Mouse (Mus musculus): ENCODE data around the gene Cenpq.
A peak's percentile ranks its signal among the peaks of the same experiment; 100 is the strongest.

Gene Cenpq

DNA sequence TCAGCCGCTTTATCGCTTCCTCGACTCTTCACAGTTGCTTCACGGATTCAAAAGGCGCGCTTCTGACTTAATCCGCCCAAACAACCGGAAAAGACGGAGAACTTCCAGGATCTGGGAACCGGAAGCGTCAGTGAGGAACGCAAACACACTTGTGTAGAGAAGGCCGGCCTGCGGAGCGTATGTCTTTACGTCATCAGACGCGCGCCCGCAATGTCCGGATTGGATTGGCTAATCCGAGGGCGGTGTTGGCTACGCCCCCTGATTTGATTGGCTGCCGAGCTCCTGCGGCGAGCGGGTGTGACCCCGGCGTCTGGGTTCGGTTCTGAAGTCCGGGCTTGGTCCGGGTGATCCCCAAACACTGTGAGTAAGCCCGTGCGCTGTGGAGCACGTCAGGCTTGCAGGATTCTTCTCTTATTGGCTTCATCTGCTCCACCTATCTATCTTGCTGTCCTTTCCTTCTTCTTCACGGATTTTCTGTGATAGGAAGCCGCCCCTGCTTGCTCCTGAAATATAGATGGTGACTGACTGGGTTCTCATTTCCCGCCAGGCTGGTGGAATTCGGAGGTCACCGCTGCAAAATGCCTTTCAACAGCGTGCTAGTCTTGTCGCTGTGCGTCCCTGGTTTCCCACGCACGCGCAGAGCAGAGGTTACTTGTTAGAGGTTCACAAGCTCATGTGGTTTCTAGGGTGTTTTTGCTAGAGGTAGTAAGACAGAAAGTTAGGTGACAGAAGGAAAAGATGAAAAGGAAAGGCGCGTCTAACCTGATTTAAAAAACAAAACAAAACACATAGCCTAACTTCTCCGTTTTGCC, at the start of gene Cenpq, which contains the start of gene Mut:
Gene Cenpq (minus strand): TSS at position 628 of the 812 bp plus-strand sequence.
Gene Mut (plus strand): TSS at position 266 of the 812 bp plus-strand sequence.
- DNase-seq (ENCODE audit: low read depth) = peak; percentile 95

DNA sequence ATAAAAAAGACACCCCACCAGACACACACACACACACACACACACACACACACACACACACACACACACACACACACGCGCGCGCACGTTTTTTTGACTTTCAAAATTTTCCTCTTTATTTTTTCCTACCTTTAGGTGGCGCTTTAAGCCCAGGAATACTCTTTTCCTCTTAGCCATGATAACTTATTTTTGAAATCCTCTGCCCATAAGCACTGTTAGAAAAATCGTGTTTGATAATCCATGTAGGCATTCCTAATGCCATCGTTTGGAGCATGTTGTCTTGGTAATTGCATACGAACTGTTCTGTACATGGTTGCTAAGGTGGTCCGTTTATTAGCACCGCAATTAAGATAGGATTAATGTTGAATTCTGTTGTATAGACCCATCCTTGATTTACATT, 43.1 kb upstream of the Cenpq start:
- DNase-seq (ENCODE audit: low read depth) = no peak

DNA sequence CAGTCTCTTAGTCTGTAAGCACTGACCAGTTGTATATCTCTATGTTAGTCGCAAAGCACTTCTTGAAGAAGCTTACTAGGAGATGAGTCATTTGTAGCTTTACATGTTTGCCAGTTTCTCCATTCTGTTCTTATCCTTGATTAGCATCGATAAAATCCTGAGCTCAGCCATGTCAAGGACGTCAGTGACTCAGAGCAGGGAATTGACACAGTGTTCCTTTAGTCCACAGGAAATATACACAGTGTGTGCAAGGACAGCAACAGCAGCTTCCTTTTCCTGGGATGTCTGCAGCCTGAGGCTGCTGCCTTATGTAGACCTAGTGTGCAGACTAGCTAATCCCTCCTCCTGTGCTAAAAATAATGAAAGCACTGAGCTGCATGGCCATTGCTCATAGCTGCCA, 13.7 kb upstream of the Cenpq start:
- DNase-seq (ENCODE audit: low read depth) = no peak

DNA sequence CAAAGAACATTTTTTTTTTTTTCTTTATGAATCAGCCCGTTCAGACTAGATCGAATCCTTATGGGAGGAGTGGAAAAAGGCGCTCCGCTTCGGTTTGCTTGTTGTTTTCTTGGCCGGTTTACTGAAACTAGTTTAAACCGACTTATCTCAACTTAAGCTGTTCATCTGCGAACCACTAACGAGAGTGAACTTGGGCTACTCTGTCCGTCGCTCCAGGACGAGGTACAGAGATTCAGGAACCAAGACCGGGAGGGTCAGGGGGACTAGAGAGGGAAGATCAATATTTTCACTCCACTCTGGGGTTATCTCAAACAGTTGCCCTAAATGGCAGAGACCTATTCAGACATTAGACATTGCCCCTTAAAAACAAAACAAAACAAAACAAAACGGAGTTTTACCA, 862 bp downstream of the Cenpq start:
- no peak for DNase-seq (ENCODE audit: low read depth)

DNA sequence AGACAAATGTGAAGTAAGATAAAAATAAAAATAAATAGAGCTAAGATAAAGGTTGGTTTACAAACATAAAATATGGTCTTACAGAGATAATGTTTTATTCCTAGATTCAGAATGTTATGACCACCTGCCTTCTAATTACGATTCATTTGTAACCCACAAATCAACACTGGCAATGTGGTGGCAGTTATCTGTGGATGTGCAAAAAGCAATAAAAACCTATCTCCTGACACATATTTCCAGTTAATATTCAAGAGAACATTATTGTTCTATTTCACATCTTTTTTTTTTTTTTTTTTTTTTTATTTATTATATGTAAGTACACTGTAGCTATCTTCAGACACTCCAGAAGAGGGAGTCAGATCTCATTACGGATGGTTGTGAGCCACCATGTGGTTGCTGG, 19.3 kb downstream of the Cenpq start:
- DNase-seq (ENCODE audit: low read depth) = no peak

DNA sequence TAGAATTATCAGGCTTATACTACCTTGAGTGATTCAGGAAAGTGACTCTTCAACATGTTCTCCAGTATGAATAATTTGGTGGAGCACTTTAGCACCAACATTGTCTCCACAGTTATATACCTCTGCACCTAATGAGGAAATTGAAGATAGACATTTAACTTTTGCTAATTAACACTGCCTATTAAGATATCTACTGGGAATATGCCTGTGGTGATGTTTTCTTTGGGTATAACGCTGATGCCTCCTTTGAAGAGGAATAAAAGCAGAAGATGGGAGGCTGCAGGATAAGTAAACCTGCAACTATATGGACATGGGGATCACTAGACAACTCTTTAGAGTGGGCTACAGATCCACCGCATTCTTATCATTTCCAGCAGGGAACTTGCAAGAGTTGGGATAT, 20.6 kb downstream of the Cenpq start, which contains the start of gene Glyatl3:
Gene Glyatl3 (minus strand): TSS at position 101 of the 400 bp plus-strand sequence.
- no peak for DNase-seq (ENCODE audit: low read depth)

DNA sequence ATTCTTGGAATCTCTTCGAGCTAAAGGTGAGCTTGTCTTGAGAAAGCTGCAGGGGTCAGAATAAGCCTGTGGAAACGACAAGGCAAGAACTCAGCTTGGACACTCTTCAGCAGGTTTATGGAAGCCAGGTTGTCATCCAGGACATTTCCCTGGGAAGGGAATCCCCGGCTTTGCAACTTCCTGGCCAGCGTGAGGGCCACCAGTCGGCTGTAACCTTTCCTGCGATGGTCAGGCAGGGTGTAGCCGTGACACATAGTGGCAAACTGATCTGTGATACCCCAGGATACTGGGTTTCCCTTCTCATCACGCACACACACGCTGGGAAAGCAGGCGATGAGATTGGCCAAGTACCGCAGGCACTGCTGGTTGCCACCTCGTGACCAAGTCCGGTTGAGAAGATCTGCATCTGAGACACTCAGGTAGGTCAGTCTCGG, 30.1 kb downstream of the Cenpq start:
- no peak for DNase-seq (ENCODE audit: low read depth)

DNA sequence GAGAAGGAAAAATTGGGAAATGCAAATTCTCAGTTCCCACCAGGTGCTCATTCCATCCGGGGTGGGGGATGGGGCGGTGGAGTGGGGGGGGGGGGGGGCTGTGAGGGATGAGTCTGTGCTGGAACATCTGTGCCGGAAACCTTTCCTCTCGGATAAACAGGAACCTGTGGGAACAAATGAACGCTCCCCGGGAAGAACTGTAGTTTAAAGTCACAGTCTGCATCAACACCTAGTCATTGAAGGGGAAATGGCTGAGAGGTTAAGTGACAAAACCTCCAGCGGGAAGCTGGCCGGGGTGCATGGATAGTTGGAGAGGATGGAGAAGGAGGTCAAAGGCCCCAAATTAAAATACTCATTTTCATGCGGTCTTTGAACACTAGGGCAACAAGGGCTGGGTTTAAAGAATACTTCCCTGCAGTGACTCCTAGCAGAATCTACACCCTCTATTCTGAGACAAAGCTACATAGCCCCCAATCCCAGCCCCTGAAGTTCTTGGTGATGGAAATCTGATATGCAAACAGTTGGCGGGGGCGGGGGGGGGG, 30.7 kb downstream of the Cenpq start:
- no peak for DNase-seq (ENCODE audit: low read depth)

DNA sequence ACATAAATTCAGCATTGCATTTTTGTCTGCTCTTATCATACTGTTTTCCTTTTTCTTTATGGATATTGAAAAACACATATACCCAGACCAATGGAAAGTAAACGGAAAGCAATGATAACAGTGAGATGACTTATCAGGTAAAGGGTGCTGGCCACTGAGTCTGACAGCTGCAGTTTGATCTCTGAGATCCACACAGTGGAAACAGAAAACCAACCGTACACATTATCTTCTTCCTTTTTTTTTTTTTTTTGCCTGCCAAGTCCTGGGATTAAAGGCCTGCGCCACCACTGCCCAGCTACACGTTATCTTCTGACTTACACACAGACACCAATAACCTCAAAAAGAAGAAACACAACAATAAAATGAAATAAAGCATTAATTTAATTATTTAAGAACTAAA, 31.5 kb downstream of the Cenpq start:
- no peak for DNase-seq (ENCODE audit: low read depth)

DNA sequence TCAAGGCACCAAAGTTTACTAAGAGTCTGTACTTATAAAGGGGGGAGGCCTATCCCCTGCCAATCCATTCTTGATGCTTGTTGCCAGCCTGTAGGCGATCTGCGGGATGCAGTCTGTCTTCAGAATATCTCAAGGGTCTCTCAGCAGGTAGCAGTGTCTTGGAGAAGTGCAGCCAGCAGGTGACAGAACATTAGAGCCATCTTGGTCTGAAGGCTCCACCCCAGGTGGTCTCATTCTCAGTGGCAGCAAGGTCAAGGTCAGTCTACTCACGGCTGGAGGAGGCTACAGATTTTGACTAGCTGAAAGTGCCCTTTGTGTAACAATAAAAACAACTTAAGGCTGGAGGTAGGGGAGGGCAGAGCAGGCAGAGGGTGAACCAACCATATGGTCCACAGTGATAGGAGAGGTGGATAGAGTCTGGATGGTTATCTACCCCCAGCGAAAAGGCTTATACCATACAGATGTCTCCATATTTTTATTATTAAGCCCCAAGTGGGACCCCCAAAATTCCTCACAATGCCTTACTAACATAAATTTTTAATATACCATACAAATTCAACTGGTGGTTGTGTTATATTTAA, 35.0 kb downstream of the Cenpq start:
- DNase-seq (ENCODE audit: low read depth) = no peak

DNA sequence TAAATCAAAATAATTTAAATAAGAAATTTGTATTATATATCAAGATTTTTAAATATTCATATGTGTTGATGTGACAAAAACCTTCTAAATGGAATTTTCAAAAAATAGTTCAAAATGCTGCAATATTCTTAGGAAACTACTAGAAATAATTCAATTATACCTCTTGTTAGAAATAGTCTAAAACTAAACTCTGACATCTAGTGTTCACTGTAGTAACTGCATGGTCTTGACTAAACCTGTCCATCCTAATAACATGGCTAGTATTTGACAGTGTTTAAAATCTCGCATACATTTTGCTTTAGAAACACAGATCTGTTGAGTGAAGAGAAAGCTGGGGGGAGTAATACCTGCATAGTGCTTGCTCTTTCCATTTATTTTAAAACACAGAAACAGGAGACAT, 38.0 kb downstream of the Cenpq start:
- no peak for DNase-seq (ENCODE audit: low read depth)

DNA sequence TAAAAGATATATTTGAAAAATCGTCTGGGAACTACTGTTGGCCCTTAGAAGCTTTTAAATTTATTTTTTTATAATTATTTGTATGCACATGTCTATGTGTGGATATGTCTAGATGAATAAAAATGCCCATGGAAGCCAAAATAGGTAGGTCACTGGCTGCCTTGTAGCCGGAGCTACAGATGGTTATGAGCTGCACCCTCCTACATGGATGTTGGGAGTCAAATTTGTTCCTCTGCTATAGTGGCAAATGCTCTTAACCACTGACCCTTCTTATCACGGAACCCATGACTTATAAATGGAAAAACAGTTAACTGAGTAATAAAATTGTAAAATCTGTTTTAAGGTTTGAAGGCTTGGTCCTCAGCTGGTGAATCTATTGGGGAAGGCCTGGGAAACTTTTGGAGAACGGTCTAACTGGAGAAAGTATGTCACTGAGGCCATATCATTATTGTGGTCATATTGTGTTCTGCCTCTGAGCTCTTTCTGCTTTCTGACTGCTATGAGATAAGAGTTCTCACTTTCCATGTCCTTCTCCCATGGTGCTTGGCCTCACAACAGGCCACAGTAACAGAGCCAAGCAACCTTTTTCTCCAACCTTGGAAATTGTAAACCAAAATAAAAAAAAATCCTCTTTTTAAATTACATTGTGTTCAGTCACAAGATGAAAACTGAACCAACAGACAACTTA, 46.9 kb downstream of the Cenpq start:
- DNase-seq (ENCODE audit: low read depth) = no peak

DNA sequence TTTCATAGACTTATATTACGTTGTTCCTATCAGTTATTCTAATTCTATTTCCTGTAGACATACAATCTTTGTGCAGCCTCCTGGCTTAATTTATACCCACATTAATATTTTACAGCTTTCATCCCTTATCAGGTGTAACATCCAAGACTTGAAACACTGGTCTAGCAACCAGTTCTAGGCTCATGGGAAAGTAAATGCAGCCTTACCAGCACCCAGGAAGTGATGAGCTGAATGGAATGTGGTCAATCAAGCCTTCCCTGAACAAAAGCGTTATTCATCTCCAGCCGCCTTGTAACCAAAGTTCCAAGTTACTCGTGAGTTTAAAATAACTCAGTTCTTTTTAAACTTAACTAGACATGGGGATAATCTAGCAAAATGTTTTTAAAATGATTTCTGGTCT, 49.7 kb downstream of the Cenpq start:
- no peak for DNase-seq (ENCODE audit: low read depth)

DNA sequence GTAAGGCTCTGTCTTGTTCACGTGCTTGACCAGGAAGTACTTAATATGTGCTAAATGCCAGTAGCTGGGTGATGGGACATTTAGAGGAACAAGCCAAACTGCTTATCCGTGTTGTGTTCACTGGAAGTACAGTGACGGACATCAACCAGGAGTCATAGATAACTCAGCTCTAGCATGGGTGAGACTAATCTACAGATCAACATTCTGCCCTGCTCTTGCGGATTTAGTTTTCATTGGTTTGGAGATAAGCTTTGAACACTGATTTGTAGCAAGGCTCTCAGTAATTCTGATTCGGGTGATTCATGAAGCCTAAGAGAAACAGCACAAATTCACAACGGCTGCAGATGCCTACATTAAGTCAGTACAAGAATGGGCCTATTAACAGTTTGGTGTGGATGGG, 52.7 kb downstream of the Cenpq start:
- DNase-seq (ENCODE audit: low read depth) = no peak

DNA sequence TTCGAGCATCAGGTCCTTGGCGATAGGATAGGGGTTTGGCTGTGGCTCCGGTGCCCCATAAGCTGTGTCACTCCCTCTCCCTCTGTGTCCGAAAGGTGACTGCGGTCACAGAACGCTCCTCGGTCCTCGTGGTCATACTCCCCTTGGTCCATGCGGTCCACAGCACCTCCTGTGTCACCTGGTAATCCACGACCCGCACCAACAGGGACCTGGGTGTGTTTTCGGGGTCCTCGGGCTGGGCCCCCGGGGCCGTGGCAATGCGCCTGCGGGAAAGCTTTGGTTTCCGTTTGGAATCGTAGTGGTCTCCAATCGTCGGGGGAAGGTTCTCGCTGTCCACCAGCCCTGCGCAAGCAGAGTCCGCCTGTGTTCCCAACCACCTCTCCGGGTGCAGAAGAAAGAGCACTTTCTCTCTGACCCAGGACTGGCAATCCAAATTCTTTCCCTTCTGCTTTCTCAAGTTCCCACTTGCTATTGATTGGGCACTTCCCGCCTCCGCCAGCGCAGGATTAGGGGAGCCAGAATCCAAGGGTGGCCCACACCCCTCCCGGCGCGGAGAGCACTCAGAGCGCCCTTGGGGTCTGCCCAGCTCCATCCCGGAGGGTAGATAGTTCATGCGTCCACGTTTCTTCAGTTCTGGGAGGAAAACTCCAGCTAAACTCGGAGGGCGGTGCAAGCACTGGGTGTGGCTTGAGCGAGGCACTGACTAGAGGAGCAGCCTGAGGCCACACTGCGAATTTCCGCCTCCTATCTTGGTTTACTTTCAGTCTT, 54.7 kb downstream of the Cenpq start, which contains the start of gene 9130008F23Rik:
Gene 9130008F23Rik (minus strand): TSS at position 636 of the 768 bp plus-strand sequence.
- no peak for DNase-seq (ENCODE audit: low read depth)

DNA sequence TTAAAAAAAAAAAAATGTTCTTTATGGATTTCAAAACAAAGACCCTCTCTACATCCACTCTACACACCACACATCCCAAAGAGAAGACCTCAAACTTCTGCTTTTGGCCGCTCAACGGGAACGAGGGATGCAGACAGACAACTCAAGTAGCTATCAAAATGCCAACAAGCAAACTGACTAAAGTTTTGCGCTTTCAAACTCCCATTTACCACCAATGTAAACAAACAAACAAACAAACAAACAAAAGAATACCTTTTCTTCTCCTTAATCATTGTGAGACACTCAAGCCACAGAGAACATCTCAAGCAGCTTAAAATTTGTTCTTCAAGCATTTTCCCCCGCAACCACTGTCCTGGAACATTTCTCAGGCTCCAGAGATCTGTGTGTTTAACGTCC, 55.3 kb downstream of the Cenpq start:
- DNase-seq (ENCODE audit: low read depth) = no peak

DNA sequence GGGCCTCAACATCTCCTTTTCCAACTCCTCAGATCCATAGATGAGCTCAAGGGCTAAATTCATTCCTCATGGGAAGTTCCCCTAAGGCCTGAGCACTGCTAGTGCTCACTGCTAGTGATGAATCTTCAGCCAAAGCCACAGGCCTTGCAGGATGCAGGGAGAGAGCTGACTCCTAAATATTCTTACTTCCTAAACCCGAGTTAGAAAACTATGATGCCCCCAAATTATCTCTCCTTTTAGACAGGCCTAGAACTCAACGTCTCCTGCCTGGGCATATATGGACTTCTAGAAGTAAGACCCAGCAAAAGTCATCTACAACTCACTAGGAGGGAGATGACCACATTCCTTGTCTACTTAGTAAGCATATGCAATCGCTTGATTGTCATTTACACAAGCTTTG, 57.1 kb downstream of the Cenpq start:
- no peak for DNase-seq (ENCODE audit: low read depth)

DNA sequence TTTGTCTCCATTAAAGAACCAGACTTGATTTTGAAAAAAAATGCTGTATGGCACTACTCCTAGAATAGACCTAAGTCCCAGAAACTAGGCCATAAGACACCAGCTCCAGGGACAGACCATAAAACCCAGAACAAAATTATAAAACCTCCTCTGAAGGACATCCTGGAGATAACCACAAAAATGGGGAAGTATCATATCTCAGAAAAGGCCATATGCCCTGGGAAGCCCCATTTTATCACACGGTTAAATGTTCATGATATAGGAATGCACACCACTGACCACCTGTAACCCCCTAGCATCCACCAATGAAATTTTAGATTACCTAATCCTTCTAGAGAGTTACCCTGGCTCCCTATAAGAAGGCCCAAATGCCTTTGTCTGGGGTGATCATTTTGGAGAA, 59.3 kb downstream of the Cenpq start:
- no peak for DNase-seq (ENCODE audit: low read depth)

DNA sequence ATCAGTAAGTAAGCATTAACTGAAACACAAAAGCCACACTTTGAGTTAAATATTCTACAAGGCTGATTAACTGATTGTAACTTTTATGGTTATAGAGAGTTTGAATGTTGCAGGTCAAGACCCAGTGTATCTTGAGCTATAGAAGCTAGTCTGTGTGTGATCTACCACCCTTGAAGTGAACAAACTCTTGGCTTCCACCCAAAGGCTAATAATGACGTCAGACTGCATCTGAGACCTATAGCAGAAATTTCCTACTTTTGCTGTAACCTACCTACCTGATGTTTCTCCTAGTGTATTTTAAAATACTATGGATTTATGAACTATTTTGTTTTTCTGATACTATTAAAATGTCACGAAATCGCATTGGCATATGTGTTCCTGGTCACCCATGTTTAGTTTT, 60.1 kb downstream of the Cenpq start:
- no peak for DNase-seq (ENCODE audit: low read depth)

DNA sequence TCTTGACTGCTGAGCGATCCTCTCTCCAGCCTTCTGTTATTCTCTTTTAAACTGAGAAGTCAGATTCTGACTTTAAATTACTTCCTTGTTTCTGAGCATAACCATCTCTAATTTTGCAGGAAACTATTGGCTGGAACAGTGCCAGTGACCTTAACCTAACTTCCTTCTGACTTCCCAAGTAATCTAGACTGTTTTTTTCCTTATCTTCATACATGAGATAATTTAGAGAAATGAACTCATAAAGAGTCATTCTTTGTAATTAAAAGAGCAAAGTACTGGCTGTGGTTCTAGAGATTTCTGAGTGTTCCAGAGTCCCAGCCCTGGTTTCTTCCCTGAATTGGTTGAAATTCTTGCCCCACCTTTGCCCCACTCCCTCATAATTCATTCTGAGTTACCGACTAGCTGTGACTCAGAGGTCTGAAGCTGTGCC, 61.2 kb downstream of the Cenpq start:
- no peak for DNase-seq (ENCODE audit: low read depth)
